Mouse (Mus musculus): ENCODE results near the gene Id2. TPM values are rescaled to one million over a fixed set of nuclear protein-coding genes. Genes with fewer than 3 reads are reported as not detected.

Id2 gene
- polyA plus RNA-seq (2017; shearing (Covaris generic)) = 303 TPM

GRCm38 (mm10) chr12:25097052-25097209 lies at the start of gene Id2:
Id2 (minus strand) TSS chr12:25097140.

Other genes with a start within 250 kb of the Id2 start
- gene Kidins220, start 122.2 kb downstream of the Id2 start, polyA plus RNA-seq (2017; shearing (Covaris generic)) = 44.6 TPM

Measured in effector memory CD4-positive, alpha-beta T cell, adult 5 months (primary cell).